Mouse (Mus musculus): ENCODE measurements at regions not wholly inside any gene's neighbourhood (a gene's known extent, or its start where the extent isn't known, plus 50 kb on each side); places are given as distances from the start of the nearest gene placed in this dataset.

GRCm38 (mm10) chr3:70321161-70321657, 313.8 kb downstream of the Otol1 start:
- no peak for TF ChIP-seq CTCF (IDR thresholded peaks at IDR 0.05; ENCODE audit: insufficient read depth, low read depth, low read length)
- no peak for TF ChIP-seq POLR2A (IDR thresholded peaks at IDR 0.05; ENCODE audit: insufficient read depth, low read depth, low read length)

All from olfactory bulb, adult 2 months (tissue).